Comparison of ENCODE assay signal across 9 mouse cellular contexts in genomic region chr14:24067657-24068056, GRCm38 (mm10). TPM values are rescaled to one million over a fixed set of nuclear protein-coding genes. Genes with fewer than 3 reads are reported as not detected.
DNase-seq lines count a peak whose midpoint lies in the region; ATAC-seq and TF ChIP-seq lines count a peak whose summit lies in the region.
"Had no signal": no experiment of that assay in that cellular context is flagged by ENCODE, and none has a peak within 500 bp of the region (broad histone marks: within the 10 kb centered on the region; RNA-seq: fewer than 3 reads in every experiment).

No protein-coding gene starts in this region.

- peak; percentile 60 for DNase-seq in liver
- peak; percentile 83 for DNase-seq in adrenal gland, postnatal 14 days
- peak; percentile 75 for DNase-seq in embryonic facial prominence, embryonic 11.5 days (ENCODE audit: low spot score)
- DNase-seq in kidney, adult 9 months: peak; percentile 79
- DNase-seq in limb, embryonic 14.5 days (ENCODE audit: low spot score): peak; percentile 34
- peak; percentile 74 to 86 for DNase-seq in right cerebral cortex, postnatal 10 days (ENCODE audit: low spot score in 2 of 2)
- DNase-seq in spleen, adult 12 weeks (ENCODE audit: low spot score): no peak

- no peak for TF ChIP-seq POLR2A in limb, embryonic 14.5 days (IDR thresholded peaks at IDR 0.05; ENCODE audit: borderline replicate concordance, extremely low read depth, insufficient read depth, insufficient read length)

- ATAC-seq in liver, embryonic 12.5 days: no peak
- no peak for ATAC-seq in embryonic facial prominence, embryonic 11.5 days (replicated peaks; ENCODE audit: insufficient number of reproducible peaks, low FRiP score, low TSS enrichment, low read depth)
- ATAC-seq in limb, embryonic 14.5 days (ENCODE audit: low FRiP score, low read depth): no peak

- H3K27me3 ChIP-seq in liver, embryonic 12.5 days (replicated peaks): no peaks in the 10 kb centered on the region
- H3K27me3 ChIP-seq in embryonic facial prominence, embryonic 11.5 days (ENCODE audit: control insufficient read depth, insufficient read depth, low read length): no peaks in the 10 kb centered on the region
- H3K27me3 ChIP-seq in limb, embryonic 14.5 days (ENCODE audit: control insufficient read depth, insufficient read depth, low read length): no peaks in the 10 kb centered on the region

- H3K9me3 ChIP-seq in liver, embryonic 12.5 days (replicated peaks): no peaks in the 10 kb centered on the region
- no peaks in the 10 kb centered on the region for H3K9me3 ChIP-seq in embryonic facial prominence, embryonic 11.5 days (replicated peaks; ENCODE audit: control insufficient read depth, low read length)
- no peaks in the 10 kb centered on the region for H3K9me3 ChIP-seq in limb, embryonic 14.5 days (ENCODE audit: control insufficient read depth, low read length)

- H3K4me1 ChIP-seq in liver, embryonic 12.5 days: no peaks in the 10 kb centered on the region
- no peaks in the 10 kb centered on the region for H3K4me1 ChIP-seq in embryonic facial prominence, embryonic 11.5 days (ENCODE audit: control insufficient read depth, insufficient read depth, low read length)
- no peaks in the 10 kb centered on the region for H3K4me1 ChIP-seq in limb, embryonic 14.5 days (ENCODE audit: control insufficient read depth, insufficient read depth, low read length)

- H3K9ac ChIP-seq in liver, embryonic 12.5 days: no peak overlapping the region
- no peak overlapping the region for H3K9ac ChIP-seq in embryonic facial prominence, embryonic 11.5 days (replicated peaks; ENCODE audit: low read length)
- H3K9ac ChIP-seq in limb, embryonic 14.5 days (ENCODE audit: low read depth, low read length, severe bottlenecking): no peak overlapping the region

- H3K4me3 ChIP-seq in liver, embryonic 12.5 days: no peak overlapping the region
- no peak overlapping the region for H3K4me3 ChIP-seq in embryonic facial prominence, embryonic 11.5 days (ENCODE audit: low read depth, low read length)
- H3K4me3 ChIP-seq in limb, embryonic 14.5 days (replicated peaks; ENCODE audit: low read length): no peak overlapping the region
- H3K4me3 ChIP-seq: erythroblast, embryonic 14.5 days had no signal

- no peak overlapping the region for H3K27ac ChIP-seq in liver, embryonic 12.5 days
- no peak overlapping the region for H3K27ac ChIP-seq in embryonic facial prominence, embryonic 11.5 days (replicated peaks; ENCODE audit: low read depth, low read length)
- no peak overlapping the region for H3K27ac ChIP-seq in limb, embryonic 14.5 days (replicated peaks; ENCODE audit: low read depth, low read length)

- no peaks in the 10 kb centered on the region for H3K36me3 ChIP-seq in liver, embryonic 12.5 days
- no peaks in the 10 kb centered on the region for H3K36me3 ChIP-seq in embryonic facial prominence, embryonic 11.5 days (replicated peaks; ENCODE audit: control insufficient read depth, insufficient read depth, low read depth, low read length)
- H3K36me3 ChIP-seq in limb, embryonic 14.5 days (ENCODE audit: control insufficient read depth, insufficient read depth, low read length): no peaks in the 10 kb centered on the region

- H3K4me2 ChIP-seq in liver, embryonic 12.5 days: no peak overlapping the region
- H3K4me2 ChIP-seq in embryonic facial prominence, embryonic 11.5 days (ENCODE audit: low read depth, low read length): no peak overlapping the region
- H3K4me2 ChIP-seq in limb, embryonic 14.5 days (replicated peaks; ENCODE audit: low read depth, low read length, severe bottlenecking): no peak overlapping the region

- 27% methylated on average over 6 of the region's 6 CpGs for WGBS in liver, embryonic 12.5 days (ENCODE audit: insufficient replicate concordance)
- 40% methylated on average over 6 of the region's 6 CpGs for WGBS in embryonic facial prominence, embryonic 11.5 days
- 40% methylated on average over 6 of the region's 6 CpGs for WGBS in limb, embryonic 14.5 days

RNA-seq across cellular contexts. Expression of gene Kcnma1, which starts 53.4 kb away (rescaled TPM):
- polyA plus RNA-seq in liver, embryonic 12.5 days (2016; fragmentation: Nextera tagmentation; extraction: Ambion mirVana): not detected in 2 replicates
- total RNA-seq in adrenal gland, postnatal 14 days (2021): 43.9 and 45.2 TPM in 2 replicates
- polyA plus RNA-seq in embryonic facial prominence, embryonic 11.5 days (2014; fragmentation: Nextera tagmentation; extraction: Ambion mirVana): 0.86 and 0.87 TPM in 2 replicates
- polyA plus RNA-seq in limb, embryonic 14.5 days (2012; rRNA removed): 5.4 and 6.5 TPM in 2 replicates
- polyA plus RNA-seq in limb, embryonic 14.5 days (2014; fragmentation: Nextera tagmentation; extraction: Ambion mirVana): 5.5 and 8.5 TPM in 2 replicates
- polyA plus RNA-seq: erythroblast, embryonic 14.5 days had no signal
